Mouse (Mus musculus): Measurements from ENCODE around the gene Cdk5.

GRCm38 (mm10) chr5:24443204-24443603 lies 19.9 kb upstream of the Cdk5 start:
- TF ChIP-seq CTCF (IDR thresholded peaks at IDR 0.05) (no peak), POLR2A (IDR thresholded peaks at IDR 0.05; ENCODE audit: insufficient read depth, low read depth, low read length) (no peak), EP300 (IDR thresholded peaks at IDR 0.05; ENCODE audit: insufficient read depth, low read depth, low read length) (no peak)
